Mouse (Mus musculus): Measurements from ENCODE around the gene Nsa2.
"Not testable (repeated sequence)": the region's sequence is repeated elsewhere in the genome, so short reads cannot be mapped to it uniquely, and the experiment has no call there.

Gene Nsa2

GRCm38 (mm10) chr13:97137466-97138400 is at the start of gene Nsa2, which contains the start of gene Gfm2:
Gene Nsa2 (minus strand): TSS chr13:97137937.
Gene Gfm2 (plus strand): TSS chr13:97137937.
- DNase-seq: peak; percentile 91

GRCm38 (mm10) chr13:97186346-97186745 is 48.6 kb upstream of the Nsa2 start:
- no peak for DNase-seq

- no peak for DNase-seq
Measured at GRCm38 (mm10) chr13:97184656-97185055, 46.9 kb upstream of the Nsa2 start.

GRCm38 (mm10) chr13:97184168-97184567 is 46.4 kb upstream of the Nsa2 start:
- DNase-seq: no peak

- peak in 1 of 2 experiments; percentile 36 for DNase-seq
Measured at GRCm38 (mm10) chr13:97182821-97183220, 45.1 kb upstream of the Nsa2 start.

- DNase-seq: no peak
Measured at GRCm38 (mm10) chr13:97180113-97180828, 42.5 kb upstream of the Nsa2 start.

GRCm38 (mm10) chr13:97178943-97179342 is 41.2 kb upstream of the Nsa2 start:
- no peak for DNase-seq

GRCm38 (mm10) chr13:97176731-97177130 is 39.0 kb upstream of the Nsa2 start:
- DNase-seq: no peak

- no peak for DNase-seq
Measured at GRCm38 (mm10) chr13:97175520-97176264, 38.0 kb upstream of the Nsa2 start.

GRCm38 (mm10) chr13:97145834-97146233 is 8.1 kb upstream of the Nsa2 start:
- DNase-seq: peak; percentile 28 to 71

- no peak for DNase-seq
Measured at GRCm38 (mm10) chr13:97142321-97142720, 4.6 kb upstream of the Nsa2 start.

- DNase-seq: not testable (repeated sequence)
Measured at GRCm38 (mm10) chr13:97138404-97138931, 731 bp upstream of the Nsa2 start.

- not testable (repeated sequence) for DNase-seq
Measured at GRCm38 (mm10) chr13:97130413-97130812, 7.3 kb downstream of the Nsa2 start.

- not testable (repeated sequence) for DNase-seq
Measured at GRCm38 (mm10) chr13:97129654-97130053, 8.1 kb downstream of the Nsa2 start.

GRCm38 (mm10) chr13:97121341-97121740 is 16.4 kb downstream of the Nsa2 start:
- DNase-seq: no peak

GRCm38 (mm10) chr13:97109046-97109445 is 28.7 kb downstream of the Nsa2 start:
- DNase-seq: no peak

GRCm38 (mm10) chr13:97107721-97108120 is 30.0 kb downstream of the Nsa2 start:
- not testable (repeated sequence) for DNase-seq

GRCm38 (mm10) chr13:97104996-97105395 is 32.7 kb downstream of the Nsa2 start:
- DNase-seq: no peak

GRCm38 (mm10) chr13:97099187-97099852 is 38.4 kb downstream of the Nsa2 start, which contains the start of gene Gm6169:
Gene Gm6169 (minus strand): TSS chr13:97099237.
- DNase-seq: peak; percentile 46 to 70

GRCm38 (mm10) chr13:97095726-97096125 is 42.0 kb downstream of the Nsa2 start:
- DNase-seq: no peak

GRCm38 (mm10) chr13:97088183-97088582 is 49.6 kb downstream of the Nsa2 start:
- DNase-seq: no peak

- no peak for DNase-seq
Measured at GRCm38 (mm10) chr13:97087421-97087820, 50.3 kb downstream of the Nsa2 start.
